24 mouse cellular contexts compared by ENCODE assay signal in the genomic region with DNA sequence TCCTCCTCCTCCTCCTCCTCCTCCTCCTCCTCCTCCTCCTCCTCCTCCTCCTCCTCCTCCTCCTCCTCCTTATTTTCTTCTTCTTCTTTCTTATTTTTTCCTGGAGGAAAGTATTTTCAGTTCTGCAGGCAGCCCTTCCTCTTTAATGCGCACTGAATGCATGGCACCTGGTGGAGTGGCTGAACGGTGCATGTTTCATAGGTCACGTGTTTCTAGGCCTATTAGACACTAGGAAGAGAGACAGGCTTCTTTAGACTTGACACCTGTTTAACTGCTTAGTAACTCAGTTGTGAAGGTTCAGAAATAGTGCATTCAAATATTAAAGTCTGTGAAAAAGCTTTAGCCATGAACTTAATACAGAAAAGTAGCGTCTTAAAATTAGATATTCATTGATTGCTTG.
"Had no signal": no experiment of that assay in that cellular context is flagged by ENCODE, and none has a peak within 500 bp of the region (broad histone marks: within the 10 kb centered on the region; RNA-seq: fewer than 3 reads in every experiment).

No protein-coding gene starts in this region.

- ATAC-seq: liver, embryonic 12.5 days; liver, postnatal 0 days; lung, postnatal 0 days; midbrain, embryonic 13.5 days; midbrain, embryonic 15.5 days; midbrain, embryonic 16.5 days had no signal

- H3K27me3 ChIP-seq: limb, embryonic 12.5 days; limb, embryonic 13.5 days; limb, embryonic 15.5 days; liver, embryonic 12.5 days; liver, embryonic 13.5 days; liver, embryonic 15.5 days; lung, embryonic 15.5 days; megakaryocyte, embryonic 14.5 days; midbrain, embryonic 12.5 days; midbrain, embryonic 13.5 days; midbrain, embryonic 15.5 days had no signal

- DNase-seq: left cerebral cortex, postnatal 4 days; liver; liver, embryonic 13.5 days; liver, postnatal 0 days; lung, adult 18-20 months; lung, adult 2 months; lung, embryonic 14.5 days; lung, postnatal 10 days; lung, postnatal 14 days; lung, postnatal 36 days; lung, postnatal 4 days; midbrain, embryonic 14.5 days had no signal
